Comparison of ENCODE assay signal across 9 mouse cellular contexts in the genomic region with DNA sequence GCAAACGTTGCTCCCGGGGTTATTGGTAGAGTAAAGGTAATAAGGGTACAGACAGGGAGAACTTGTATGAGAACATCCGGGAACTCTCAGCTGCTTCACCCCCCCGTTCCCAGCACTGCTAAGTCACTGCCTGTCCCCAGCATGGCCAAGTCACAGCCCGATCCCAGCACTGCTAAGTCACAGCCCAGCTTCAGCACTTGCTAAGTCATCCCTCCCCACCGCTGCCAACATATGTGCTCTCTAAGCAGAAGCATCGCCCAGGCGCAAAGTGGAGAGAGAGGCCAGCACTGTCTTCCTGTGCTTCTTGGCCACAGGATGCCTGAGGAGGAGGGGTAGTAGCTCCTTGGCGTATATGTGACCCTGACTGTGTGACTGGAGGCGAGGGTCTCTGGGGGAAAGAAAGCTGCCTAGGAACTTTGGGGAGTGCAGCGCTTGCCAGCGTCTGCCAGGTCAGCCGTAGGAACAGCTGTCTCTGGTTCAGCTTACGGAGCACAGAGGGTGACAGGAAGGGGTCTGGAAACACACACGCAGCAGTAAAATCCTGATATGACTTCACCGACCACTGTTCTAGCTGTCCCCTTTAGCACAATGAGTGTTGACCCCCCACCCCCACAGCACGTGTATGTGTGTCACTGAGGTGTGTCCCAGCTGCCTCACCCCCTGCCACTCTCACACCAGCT. TPM values are rescaled to one million over a fixed set of nuclear protein-coding genes. Genes with fewer than 3 reads are reported as not detected.
DNase-seq lines count a peak whose midpoint lies in the region; ATAC-seq lines count a peak whose summit lies in the region.
"Had no signal": no experiment of that assay in that cellular context is flagged by ENCODE, and none has a peak within 500 bp of the region (broad histone marks: within the 10 kb centered on the region; RNA-seq: fewer than 3 reads in every experiment).

No protein-coding gene starts in this region.

- WGBS in midbrain, embryonic 16.5 days: 66% methylated on average over 17 of the region's 17 CpGs

- H3K4me1 ChIP-seq in midbrain, embryonic 16.5 days (ENCODE audit: control insufficient read depth, insufficient read depth, low read length): no peaks in the 10 kb centered on the region

- DNase-seq in frontal cortex, postnatal 36 days (ENCODE audit: low spot score in 2 of 2): peak; percentile 67 to 68
- no peak for DNase-seq in frontal cortex, postnatal 25 days (ENCODE audit: low spot score in 2 of 2)
- peak; percentile 56 for DNase-seq in urinary bladder, postnatal 14 days (ENCODE audit: low spot score)
- DNase-seq in urinary bladder, postnatal 10 days (ENCODE audit: low spot score): no peak
- DNase-seq in kidney, postnatal 4 days: peak; percentile 43 to 59
- no peak for DNase-seq in cerebellum, adult 11 months

- no peak overlapping the region for H3K4me3 ChIP-seq in midbrain, embryonic 16.5 days (ENCODE audit: low read depth, low read length)

- H3K9ac ChIP-seq in midbrain, embryonic 16.5 days (ENCODE audit: low read depth, low read length): no peak overlapping the region

- H3K27me3 ChIP-seq in midbrain, embryonic 16.5 days (ENCODE audit: control insufficient read depth, insufficient read depth, low read depth, low read length): no peaks in the 10 kb centered on the region

- no peaks in the 10 kb centered on the region for H3K9me3 ChIP-seq in midbrain, embryonic 16.5 days (replicated peaks; ENCODE audit: control insufficient read depth, low read length, poor library complexity, severe bottlenecking)

- no peak overlapping the region for H3K4me2 ChIP-seq in midbrain, embryonic 16.5 days (ENCODE audit: low read length)

- H3K36me3 ChIP-seq in midbrain, embryonic 16.5 days (ENCODE audit: control insufficient read depth, insufficient read depth, low read length): peaks cover 25% of the 10 kb centered on the region

- peak; percentile 93 for ATAC-seq in neutrophil, adult 5-6 weeks (ENCODE audit: extremely low read depth, insufficient number of reproducible peaks, low FRiP score, poor library complexity, severe bottlenecking)
- ATAC-seq in midbrain, embryonic 16.5 days: no peak

- no peak overlapping the region for H3K27ac ChIP-seq in midbrain, embryonic 16.5 days (ENCODE audit: low read length)

RNA-seq across cellular contexts. Expression of a gene that starts 18.2 kb away (rescaled TPM):
- 147 and 153 TPM in 2 replicates for total RNA-seq in neutrophil, adult 5-6 weeks (2017)
- polyA plus RNA-seq in midbrain, embryonic 16.5 days (2015; fragmentation: Nextera tagmentation; extraction: Ambion mirVana): 31.5 and 31.9 TPM in 2 replicates

RNA-seq across cellular contexts. Expression of a gene that starts 24.0 kb away (rescaled TPM):
- 0.49 TPM in 1 of 2 replicates, not detected in the other for total RNA-seq in neutrophil, adult 5-6 weeks (2017)
- not detected in 2 replicates for polyA plus RNA-seq in midbrain, embryonic 16.5 days (2015; fragmentation: Nextera tagmentation; extraction: Ambion mirVana)
- polyA plus RNA-seq: embryonic facial prominence, embryonic 11.5 days had no signal

RNA-seq across cellular contexts. Expression of a gene that starts 28.6 kb away (rescaled TPM):
- total RNA-seq in neutrophil, adult 5-6 weeks (2017): 1,927 and 2,078 TPM in 2 replicates
- 60.1 and 68.9 TPM in 2 replicates for polyA plus RNA-seq in midbrain, embryonic 16.5 days (2015; fragmentation: Nextera tagmentation; extraction: Ambion mirVana)

RNA-seq across cellular contexts. Expression of a gene that starts 49.8 kb away (rescaled TPM):
- 28.9 and 29.1 TPM in 2 replicates for total RNA-seq in neutrophil, adult 5-6 weeks (2017)
- 12.1 and 13.7 TPM in 2 replicates for polyA plus RNA-seq in midbrain, embryonic 16.5 days (2015; fragmentation: Nextera tagmentation; extraction: Ambion mirVana)

RNA-seq across cellular contexts. Expression of a gene that starts 56.4 kb away (rescaled TPM):
- 2.0 and 2.3 TPM in 2 replicates for total RNA-seq in neutrophil, adult 5-6 weeks (2017)
- 1.1 and 1.6 TPM in 2 replicates for polyA plus RNA-seq in midbrain, embryonic 16.5 days (2015; fragmentation: Nextera tagmentation; extraction: Ambion mirVana)

Comparison
In these comparisons a context has a peak if more than half of its experiments do, and no peak if none do; other contexts are left out.
1. DNase-seq: peak in frontal cortex, postnatal 36 days (2 of 2), urinary bladder, postnatal 14 days (single experiment) and kidney, postnatal 4 days (2 of 2); none in frontal cortex, postnatal 25 days (0 of 2), urinary bladder, postnatal 10 days (single experiment) and cerebellum, adult 11 months (single experiment).